Mouse (Mus musculus) intestine, embryonic 16.5 days (tissue): ENCODE measurements around the gene Kcnj10. TPM values are rescaled to one million over a fixed set of nuclear protein-coding genes. Genes with fewer than 3 reads are reported as not detected.

Experiments used
- ATAC-seq: fragments of 200-750 bp; cut with Nextera tagmentation; 2 replicates; pipeline ENCODE4 v1.8.0; 2017; ENCODE audit warnings: moderate TSS enrichment, moderate library complexity
- H3K27ac ChIP-seq: fragments of 300-500 bp; sonication (generic); 2 replicates; pipeline ENCODE4 v1.5.1; 2014; ENCODE audit warnings: mild to moderate bottlenecking, low read length
- H3K27me3 ChIP-seq: fragments of 300-500 bp; sonication (generic); replicated peaks from 2 replicates; pipeline ENCODE4 v1.6.1; 2014; ENCODE audit warnings: low read length, control low read depth, mixed read lengths; ENCODE audit not compliant: control insufficient read depth, insufficient read depth
- H3K36me3 ChIP-seq: fragments of 300-500 bp; sonication (generic); 2 replicates; pipeline ENCODE4 v1.6.1; 2014; ENCODE audit warnings: low read length, control low read depth; ENCODE audit not compliant: control insufficient read depth, insufficient read depth
- H3K4me1 ChIP-seq: fragments of 300-500 bp; sonication (generic); 2 replicates; pipeline ENCODE4 v1.6.1; 2014; ENCODE audit warnings: low read length, control low read depth, mixed read lengths; ENCODE audit not compliant: control insufficient read depth, insufficient read depth
- H3K4me2 ChIP-seq: fragments of 300-500 bp; sonication (generic); 2 replicates; pipeline ENCODE4 v1.6.1; 2014; ENCODE audit warnings: low read depth, low read length, control low read depth
- H3K4me3 ChIP-seq: fragments of 300-500 bp; sonication (generic); 2 replicates; pipeline ENCODE4 v1.5.1; 2014; ENCODE audit warnings: mild to moderate bottlenecking, low read length
- H3K9ac ChIP-seq: fragments of 300-500 bp; sonication (generic); 2 replicates; pipeline ENCODE4 v1.6.1; 2014; ENCODE audit warnings: low read depth, low read length
- H3K9me3 ChIP-seq: fragments of 300-500 bp; sonication (generic); 2 replicates; pipeline ENCODE4 v1.6.1; 2016; ENCODE audit warnings: low read length, control low read depth; ENCODE audit not compliant: control insufficient read depth
- WGBS: fragments of 180-500 bp; shearing (Covaris S2); extraction: QIAGEN DNeasy Blood & Tissue Kit; methylation state at CpG from one replicate; pipeline ENCODE4 v1.1.7; 2014; 5-methylcytosine and 5-hydroxymethylcytosine counted together
- polyA plus RNA-seq: library from polyadenylated mRNA; unstranded; fragments of >200 nt; fragmentation: Nextera tagmentation; extraction: Ambion mirVana; gene quantifications from 2 replicates; pipeline ENCODE4 v1.2.1, GENCODE M21; 2015

Gene Kcnj10
- polyA plus RNA-seq, 1 experiment from 2014 or later: 0.10 TPM

DNA sequence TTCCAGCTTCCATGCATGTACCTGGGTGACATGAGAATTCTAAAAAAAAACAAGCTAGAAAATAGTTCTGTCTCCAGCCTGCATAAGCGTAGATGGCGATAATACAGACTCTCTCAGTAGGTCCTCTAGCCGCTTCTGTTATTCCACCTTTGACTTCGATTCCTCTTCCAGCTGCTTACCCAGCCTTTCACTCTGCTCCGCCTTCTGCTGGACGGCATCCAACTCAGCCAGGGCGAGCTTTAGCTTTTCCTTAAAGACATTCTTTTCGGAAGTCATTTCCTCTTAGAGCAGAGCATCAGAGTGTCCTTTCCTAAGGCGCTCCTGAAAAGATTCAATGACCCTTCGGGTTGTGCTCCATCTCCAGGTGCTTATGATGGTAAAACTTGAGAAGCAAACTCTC is 39.1 kb downstream of the Kcnj10 start:
- 60% methylated on average over 10 of the region's 10 CpGs for WGBS
- Histone ChIP-seq H3K27ac (no peak overlapping the region), H3K9ac (no peak overlapping the region), H3K27me3 (no peaks in the 10 kb centered on the region), H3K36me3 (0 out of 2 replicates have a peak, but pooled peaks cover 2% of the 10 kb centered on the region), H3K9me3 (peaks cover 7% of the 10 kb centered on the region; the same call in 1 of the 2 replicates), H3K4me1 (peaks cover 16% of the 10 kb centered on the region), H3K4me3 (no peak overlapping the region), H3K4me2 (no peak overlapping the region)
- ATAC-seq: no peak

DNA sequence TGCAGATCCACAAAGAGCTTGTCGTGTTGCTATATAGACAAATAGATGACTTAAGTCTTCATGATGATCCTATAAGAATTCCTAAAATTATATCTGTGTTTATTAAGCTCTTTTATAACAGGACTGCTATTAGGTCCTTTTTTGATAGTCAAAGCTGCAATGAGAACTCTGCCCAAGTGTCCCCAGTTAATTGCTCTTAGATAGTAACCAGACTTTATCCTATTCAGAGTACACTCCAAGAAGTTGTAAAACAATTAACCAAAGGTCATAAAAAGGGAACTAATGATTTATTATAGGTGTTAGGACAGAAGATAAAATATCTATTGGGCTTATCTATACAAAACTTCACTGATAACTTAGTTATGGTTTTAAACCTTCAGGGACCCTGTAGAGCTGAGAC is 41.1 kb downstream of the Kcnj10 start:
- no peak overlapping the region for H3K4me3 ChIP-seq
- H3K36me3 ChIP-seq: 0 out of 2 replicates have a peak, but pooled peaks cover 2% of the 10 kb centered on the region
- no peaks in the 10 kb centered on the region for H3K27me3 ChIP-seq
- WGBS: 69% methylated on average over 1 of the region's 1 CpGs
- H3K4me1 ChIP-seq: peaks cover 15% of the 10 kb centered on the region
- no peak overlapping the region for H3K27ac ChIP-seq
- no peak overlapping the region for H3K9ac ChIP-seq
- H3K4me2 ChIP-seq: no peak overlapping the region
- peaks cover 7% of the 10 kb centered on the region; the same call in 1 of the 2 replicates for H3K9me3 ChIP-seq
- ATAC-seq: peak; percentile 72

DNA sequence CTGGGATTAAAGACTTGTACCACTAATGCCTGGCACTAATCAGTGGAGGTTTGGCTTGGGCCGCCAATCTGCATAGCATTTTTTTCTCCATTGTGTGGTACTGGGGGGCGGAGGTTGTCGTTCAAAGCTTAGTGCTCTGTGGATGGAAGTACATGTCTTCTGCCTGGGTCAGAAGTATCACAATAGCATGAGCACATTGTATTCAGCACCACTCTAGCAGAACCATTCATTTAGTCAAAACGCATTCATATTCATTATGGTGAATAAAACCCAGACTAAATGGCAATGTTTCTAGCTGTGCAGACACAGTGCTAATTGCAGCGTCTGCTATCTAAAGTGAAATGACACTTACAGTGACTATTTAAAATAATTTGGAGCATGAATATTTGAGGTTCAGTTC is 46.2 kb downstream of the Kcnj10 start:
- Histone ChIP-seq H3K4me3 (no peak overlapping the region), H3K27me3 (no peaks in the 10 kb centered on the region), H3K36me3 (no peaks in the 10 kb centered on the region), H3K27ac (no peak overlapping the region), H3K9ac (no peak overlapping the region), H3K4me1 (peaks cover 2% of the 10 kb centered on the region; the same call in 1 of the 2 replicates), H3K9me3 (peaks cover 7% of the 10 kb centered on the region; the same call in 1 of the 2 replicates), H3K4me2 (no peak overlapping the region)
- 82% methylated on average over 5 of the region's 5 CpGs for WGBS
- ATAC-seq: no peak

DNA sequence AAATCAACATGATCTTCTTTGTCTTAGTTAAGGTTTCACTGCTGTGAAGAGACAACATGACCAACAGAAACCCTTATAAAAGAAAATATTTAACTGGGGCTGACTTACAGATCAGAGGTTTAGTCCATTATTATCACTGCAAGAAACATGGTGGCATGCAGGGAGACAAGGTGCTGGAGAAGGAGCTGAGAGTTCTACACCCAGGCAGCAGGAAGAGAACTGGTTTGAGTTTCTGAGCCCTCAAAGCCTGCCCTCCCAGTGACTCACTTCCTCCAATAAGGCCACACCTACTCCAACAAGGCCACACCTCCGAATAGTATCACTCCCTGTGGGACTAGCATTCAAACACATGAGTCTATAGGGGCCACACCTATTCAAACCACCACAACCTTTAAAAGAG is 49.8 kb downstream of the Kcnj10 start:
- no peak overlapping the region for H3K4me2 ChIP-seq
- H3K9ac ChIP-seq: no peak overlapping the region
- H3K36me3 ChIP-seq: no peaks in the 10 kb centered on the region
- no peaks in the 10 kb centered on the region for H3K27me3 ChIP-seq
- no peak overlapping the region for H3K4me3 ChIP-seq
- no peaks in the 10 kb centered on the region for H3K9me3 ChIP-seq
- WGBS: 52% methylated on average over 1 of the region's 1 CpGs
- no peak overlapping the region for H3K27ac ChIP-seq
- H3K4me1 ChIP-seq: peaks cover 2% of the 10 kb centered on the region; the same call in 1 of the 2 replicates
- peak; percentile 65 for ATAC-seq

DNA sequence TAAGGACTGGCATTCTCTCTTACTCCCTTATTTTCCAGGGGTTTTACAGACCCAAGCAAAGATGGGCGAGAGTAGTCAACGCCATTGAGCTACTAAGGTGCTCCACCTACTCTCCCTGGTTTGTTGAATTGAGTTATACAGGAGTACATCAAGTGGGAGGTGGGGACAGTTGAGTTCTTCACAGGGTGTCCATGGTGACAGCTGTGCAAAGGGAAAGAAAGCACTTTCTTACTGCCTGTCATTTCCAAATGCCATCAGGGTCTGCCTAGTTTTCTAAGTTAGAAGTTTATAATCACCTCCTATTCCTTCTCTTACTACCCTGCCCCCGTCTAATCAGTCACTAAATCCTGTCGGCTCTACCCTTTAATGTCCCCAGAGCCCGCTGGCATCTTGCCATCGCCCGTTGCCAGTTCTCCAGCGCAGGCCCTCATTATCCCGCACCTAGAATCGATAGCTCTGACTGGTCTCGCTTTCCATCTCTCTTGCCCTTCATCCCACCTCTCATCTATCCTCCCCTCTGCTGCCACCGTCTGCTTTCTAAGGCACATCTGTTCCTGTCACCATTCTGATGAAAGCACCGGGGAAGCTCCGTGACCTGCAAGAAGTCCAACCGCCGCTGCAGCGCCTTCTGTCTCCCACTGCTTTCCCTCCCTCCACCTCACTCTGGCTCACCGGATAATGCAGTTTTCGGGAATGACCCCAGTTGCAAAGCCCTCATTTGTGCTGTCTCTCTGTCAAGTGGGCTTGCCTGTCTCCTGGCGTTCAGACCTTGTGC is 51.0 kb downstream of the Kcnj10 start:
- Histone ChIP-seq H3K27ac (no peak overlapping the region), H3K4me2 (0 out of 2 replicates have a peak overlapping the region, but pooled peaks have one; percentile 8), H3K9me3 (no peaks in the 10 kb centered on the region), H3K36me3 (no peaks in the 10 kb centered on the region), H3K9ac (no peak overlapping the region), H3K4me3 (no peak overlapping the region), H3K4me1 (peaks cover 2% of the 10 kb centered on the region; the same call in 1 of the 2 replicates), H3K27me3 (no peaks in the 10 kb centered on the region)
- peak; percentile 56 for ATAC-seq
- WGBS: 23% methylated on average over 20 of the region's 20 CpGs

DNA sequence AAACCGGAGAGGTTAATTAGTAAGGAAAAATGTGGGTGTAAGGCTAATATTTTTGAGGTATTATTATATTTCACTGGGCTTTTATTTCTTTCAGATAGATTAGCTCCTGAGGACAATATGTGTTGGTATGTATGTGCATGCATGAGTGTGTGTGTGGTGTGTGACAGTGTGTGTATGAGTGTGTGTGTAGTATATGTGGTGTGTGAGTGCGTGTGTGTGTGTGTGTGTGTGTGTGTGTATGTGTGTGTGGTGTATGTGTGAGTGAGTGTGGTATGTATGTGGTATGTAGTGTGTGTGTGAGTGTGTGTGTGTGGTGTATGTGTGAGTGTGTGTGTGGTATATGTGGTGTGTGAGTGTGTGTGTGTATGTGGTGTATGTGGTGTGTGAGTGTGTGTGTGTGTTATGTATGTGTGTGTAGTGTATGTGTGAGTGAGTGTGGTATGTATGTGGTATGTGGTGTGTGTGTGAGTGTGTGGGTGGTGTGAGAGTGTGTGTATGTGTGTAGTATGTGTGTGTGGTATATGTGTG is 51.7 kb downstream of the Kcnj10 start:
- ATAC-seq: no peak
- Histone ChIP-seq H3K27ac (no peak overlapping the region), H3K4me2 (no peak overlapping the region), H3K9me3 (no peaks in the 10 kb centered on the region), H3K9ac (no peak overlapping the region), H3K4me1 (peaks cover 2% of the 10 kb centered on the region; the same call in 1 of the 2 replicates), H3K27me3 (no peaks in the 10 kb centered on the region), H3K4me3 (no peak overlapping the region), H3K36me3 (no peaks in the 10 kb centered on the region)
- WGBS: 75% methylated on average over 2 of the region's 2 CpGs

DNA sequence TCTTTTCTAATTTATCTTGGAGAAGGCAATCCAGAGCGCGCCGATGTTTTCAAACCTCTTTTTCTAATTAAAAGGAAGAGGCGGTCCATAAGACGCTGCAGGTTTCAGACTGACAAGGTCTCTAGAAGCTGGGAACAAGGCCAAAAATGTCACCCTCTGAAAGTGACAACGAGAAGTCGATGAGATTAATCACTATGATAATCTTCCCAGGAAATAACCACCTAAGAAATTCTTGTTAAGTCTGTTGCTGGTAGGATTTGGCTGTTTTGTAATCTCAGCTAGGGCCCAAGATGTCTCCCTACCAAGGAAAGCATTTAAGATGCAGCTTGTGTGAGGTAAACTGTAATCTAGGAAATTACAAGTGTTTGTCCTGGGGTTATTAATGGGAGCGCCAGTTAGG is 52.7 kb downstream of the Kcnj10 start:
- H3K4me1 ChIP-seq: peaks cover 2% of the 10 kb centered on the region; the same call in 1 of the 2 replicates
- 54% methylated on average over 8 of the region's 8 CpGs for WGBS
- no peak overlapping the region for H3K9ac ChIP-seq
- no peaks in the 10 kb centered on the region for H3K27me3 ChIP-seq
- H3K36me3 ChIP-seq: no peaks in the 10 kb centered on the region
- no peaks in the 10 kb centered on the region for H3K9me3 ChIP-seq
- no peak for ATAC-seq
- H3K4me2 ChIP-seq: no peak overlapping the region
- H3K27ac ChIP-seq: no peak overlapping the region
- H3K4me3 ChIP-seq: no peak overlapping the region

DNA sequence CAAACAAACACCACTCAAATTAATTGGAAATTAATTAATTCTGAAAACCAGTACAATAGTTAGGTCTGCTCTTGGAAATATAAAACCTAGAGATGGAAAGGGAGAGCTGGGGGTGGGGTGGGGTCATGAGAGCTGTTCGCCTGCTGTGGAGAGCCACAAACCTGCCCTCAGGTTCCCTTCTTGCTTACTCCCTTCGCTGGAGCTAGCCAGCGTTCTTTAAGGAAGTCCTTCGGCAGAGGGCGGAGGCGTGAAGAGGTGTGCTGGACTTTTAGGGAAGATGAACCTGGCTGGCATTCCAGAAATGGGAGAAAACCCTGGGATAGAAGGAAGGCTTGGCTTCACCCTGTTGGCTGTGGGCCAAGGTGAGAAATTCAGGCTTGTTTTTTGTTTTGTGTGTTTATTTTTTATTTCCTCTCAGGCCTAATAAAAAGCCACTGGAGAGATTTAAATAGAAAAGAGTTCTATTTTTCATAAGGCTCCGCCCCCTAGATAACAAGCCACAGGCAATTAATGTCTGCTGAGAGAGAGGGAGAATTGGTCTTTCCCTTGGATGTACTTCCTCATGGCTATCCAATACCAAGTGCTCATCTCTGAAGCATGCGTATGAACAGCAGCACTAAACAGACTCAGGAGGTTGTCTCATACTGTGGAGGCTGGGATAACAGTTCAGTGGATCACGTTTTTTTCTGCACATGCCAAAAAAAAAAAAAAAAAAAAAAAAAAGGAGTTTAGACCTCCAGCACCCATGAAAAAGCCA is 56.2 kb downstream of the Kcnj10 start:
- H3K9ac ChIP-seq: no peak overlapping the region
- H3K27me3 ChIP-seq: no peaks in the 10 kb centered on the region
- H3K36me3 ChIP-seq: no peaks in the 10 kb centered on the region
- H3K4me1 ChIP-seq: no peaks in the 10 kb centered on the region; the same call in 1 of the 2 replicates
- no peaks in the 10 kb centered on the region for H3K9me3 ChIP-seq
- 54% methylated on average over 9 of the region's 9 CpGs for WGBS
- H3K27ac ChIP-seq: no peak overlapping the region
- peak; percentile 40; the same call in 1 of the 2 replicates for ATAC-seq
- no peak overlapping the region for H3K4me2 ChIP-seq
- no peak overlapping the region for H3K4me3 ChIP-seq

DNA sequence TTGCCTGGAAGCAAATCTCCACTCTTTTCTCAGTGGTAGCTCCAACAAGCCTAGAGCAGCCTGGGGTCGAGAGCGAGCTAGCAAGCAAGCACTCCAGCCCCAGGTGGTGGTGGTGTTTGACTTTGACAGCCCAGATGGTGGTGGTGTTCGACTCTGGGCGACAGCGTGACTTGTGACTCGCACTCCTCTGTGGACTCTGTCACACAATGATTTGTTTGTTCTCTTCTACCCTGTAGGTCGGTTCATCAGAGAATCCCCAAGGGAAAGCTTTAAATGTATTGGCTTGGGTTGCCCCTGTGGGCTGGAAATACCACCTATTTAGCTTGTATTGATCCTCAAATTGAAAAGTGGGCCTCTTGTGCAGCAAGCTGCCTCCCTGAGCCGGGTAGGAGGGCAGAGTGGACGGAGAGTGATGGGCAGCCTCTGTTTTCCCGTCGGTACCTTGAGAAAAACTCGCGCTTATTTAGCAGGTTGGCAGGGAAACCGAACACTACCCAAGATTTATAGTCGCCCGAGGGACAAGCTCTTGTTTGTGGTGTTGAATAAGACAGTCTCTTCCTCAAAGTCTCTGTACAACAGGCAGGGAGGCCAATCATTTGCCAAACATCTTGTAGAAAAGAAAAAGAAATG is 65.2 kb downstream of the Kcnj10 start:
- Histone ChIP-seq H3K9me3 (no peaks in the 10 kb centered on the region), H3K4me1 (no peaks in the 10 kb centered on the region), H3K27ac (no peak overlapping the region), H3K9ac (no peak overlapping the region), H3K36me3 (no peaks in the 10 kb centered on the region), H3K27me3 (no peaks in the 10 kb centered on the region), H3K4me2 (no peak overlapping the region), H3K4me3 (no peak overlapping the region)
- ATAC-seq: no peak
- 31% methylated on average over 16 of the region's 16 CpGs for WGBS
